ENCODE assay signal across 14 mouse cellular contexts in the genomic region with DNA sequence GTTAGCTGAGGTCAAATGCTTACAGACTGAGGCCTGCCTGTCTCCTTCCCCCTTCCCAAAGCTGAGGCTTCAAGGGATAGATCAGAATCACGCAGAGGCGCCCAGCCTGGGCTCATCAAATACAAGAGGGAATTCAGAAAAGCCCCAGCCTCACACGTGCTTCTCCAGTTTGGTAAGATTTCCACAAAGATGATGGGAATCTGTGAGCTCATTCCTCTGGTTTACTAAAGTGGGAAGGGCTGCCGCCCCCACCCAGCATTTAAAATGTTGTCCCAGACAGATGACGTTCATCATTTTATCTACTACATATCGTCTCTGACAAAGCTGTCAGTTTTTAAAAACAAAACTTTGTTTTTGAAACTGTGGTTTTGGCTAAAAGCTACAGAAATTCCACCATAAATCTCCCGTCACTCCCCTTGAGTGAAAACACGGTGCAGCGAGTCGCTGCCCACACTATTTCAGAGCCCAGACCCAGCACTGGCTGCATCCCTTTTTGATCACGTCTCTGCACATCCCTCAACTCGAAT. TPM values are rescaled to one million over a fixed set of nuclear protein-coding genes. Genes with fewer than 3 reads are reported as not detected.
DNase-seq lines count a peak whose midpoint lies in the region; ATAC-seq and TF ChIP-seq lines count a peak whose summit lies in the region.
"Had no signal": no experiment of that assay in that cellular context is flagged by ENCODE, and none has a peak within 500 bp of the region (broad histone marks: within the 10 kb centered on the region; RNA-seq: fewer than 3 reads in every experiment).

No protein-coding gene starts in this region.

- TF ChIP-seq EP300 in heart, adult 2 months (IDR thresholded peaks at IDR 0.05; ENCODE audit: insufficient read depth, low read depth, low read length), result no peak
- no peak for TF ChIP-seq EP300 in stomach, postnatal 0 days (optimal IDR thresholded peaks at IDR 0.05)

- no peak overlapping the region for H3K9ac ChIP-seq in heart, embryonic 16.5 days (ENCODE audit: low read length)
- H3K9ac ChIP-seq in heart, adult 2 months (ENCODE audit: low read depth, low read length), result no peak overlapping the region
- no peak overlapping the region for H3K9ac ChIP-seq in lung, embryonic 14.5 days
- H3K9ac ChIP-seq in intestine, embryonic 15.5 days, result no peak overlapping the region
- H3K9ac ChIP-seq in stomach, postnatal 0 days (ENCODE audit: low read length), result no peak overlapping the region
- H3K9ac ChIP-seq: forebrain, embryonic 12.5 days; hindbrain, embryonic 13.5 days had no signal

- H3K79me2 ChIP-seq in heart, adult 2 months (replicated peaks; ENCODE audit: control insufficient read depth, insufficient read depth, low read length), result no peaks in the 10 kb centered on the region

- no peak for TF ChIP-seq CTCF in heart, adult 2 months (IDR thresholded peaks at IDR 0.05)
- TF ChIP-seq CTCF in lung, embryonic 14.5 days (IDR thresholded peaks at IDR 0.05; ENCODE audit: low read depth), result no peak
- no peak for TF ChIP-seq CTCF in lung, adult 2 months (IDR thresholded peaks at IDR 0.05; ENCODE audit: insufficient read depth, low read length)
- no peak for TF ChIP-seq CTCF in stomach, postnatal 0 days (IDR thresholded peaks at IDR 0.05; ENCODE audit: low read depth)

- no peaks in the 10 kb centered on the region for H3K9me3 ChIP-seq in heart, embryonic 16.5 days (replicated peaks; ENCODE audit: control insufficient read depth, low read length)
- H3K9me3 ChIP-seq in lung, embryonic 14.5 days (ENCODE audit: low read depth, low read length), result no peaks in the 10 kb centered on the region
- no peaks in the 10 kb centered on the region for H3K9me3 ChIP-seq in intestine, embryonic 15.5 days
- no peaks in the 10 kb centered on the region for H3K9me3 ChIP-seq in stomach, postnatal 0 days (ENCODE audit: control insufficient read depth, low read length)
- H3K9me3 ChIP-seq: forebrain, embryonic 12.5 days; hindbrain, embryonic 13.5 days had no signal

- H3K27me3 ChIP-seq in heart, embryonic 16.5 days (ENCODE audit: control insufficient read depth, insufficient read depth, low read length), result no peaks in the 10 kb centered on the region
- no peaks in the 10 kb centered on the region for H3K27me3 ChIP-seq in heart, adult 2 months (ENCODE audit: control insufficient read depth, insufficient read depth, low read length)
- no peaks in the 10 kb centered on the region for H3K27me3 ChIP-seq in lung, embryonic 14.5 days (ENCODE audit: insufficient read depth, low read length)
- no peaks in the 10 kb centered on the region for H3K27me3 ChIP-seq in intestine, embryonic 15.5 days (replicated peaks)
- H3K27me3 ChIP-seq in stomach, postnatal 0 days (ENCODE audit: control insufficient read depth, insufficient read depth, low read length), result no peaks in the 10 kb centered on the region
- H3K27me3 ChIP-seq: CH12.LX; hindbrain, embryonic 13.5 days had no signal

- peak overlapping the region; percentile 4 for H3K27ac ChIP-seq in heart, embryonic 16.5 days (ENCODE audit: low read length)
- H3K27ac ChIP-seq in heart, adult 2 months, result no peak overlapping the region
- peak overlapping the region; percentile 76 for H3K27ac ChIP-seq in lung, embryonic 14.5 days (ENCODE audit: low read depth)
- no peak overlapping the region for H3K27ac ChIP-seq in intestine, embryonic 15.5 days
- H3K27ac ChIP-seq in stomach, postnatal 0 days (replicated peaks), result no peak overlapping the region
- H3K27ac ChIP-seq: forebrain, embryonic 12.5 days; hindbrain, embryonic 13.5 days had no signal

- H3K4me3 ChIP-seq in heart, embryonic 16.5 days (ENCODE audit: low read length), result no peak overlapping the region
- no peak overlapping the region for H3K4me3 ChIP-seq in heart, adult 2 months
- no peak overlapping the region for H3K4me3 ChIP-seq in lung, embryonic 14.5 days (ENCODE audit: low read depth, low read length)
- H3K4me3 ChIP-seq in lung, adult 2 months (replicated peaks; ENCODE audit: extremely low read depth, low read depth, low read length), result no peak overlapping the region
- no peak overlapping the region for H3K4me3 ChIP-seq in intestine, embryonic 15.5 days (replicated peaks)
- H3K4me3 ChIP-seq in stomach, postnatal 0 days (ENCODE audit: low read depth, low read length), result no peak overlapping the region
- H3K4me3 ChIP-seq: forebrain, embryonic 12.5 days; hindbrain, embryonic 13.5 days had no signal

- 0 out of 2 replicates have a peak, but pooled peaks have one; percentile 7 for ATAC-seq in heart, embryonic 16.5 days (replicated peaks; ENCODE audit: extremely low read depth, insufficient read depth, low FRiP score)
- ATAC-seq in lung, embryonic 14.5 days (ENCODE audit: insufficient read depth), result peak; percentile 88
- peak; percentile 39; the same call in 1 of the 2 replicates for ATAC-seq in intestine, embryonic 15.5 days
- 0 out of 2 replicates have a peak, but pooled peaks have one; percentile 42 for ATAC-seq in stomach, postnatal 0 days (ENCODE audit: low FRiP score, low TSS enrichment)

- no peak for DNase-seq in heart, adult 2 months
- peak; percentile 91 for DNase-seq in lung, embryonic 14.5 days
- DNase-seq in lung, adult 2 months, result no peak
- DNase-seq in stomach, postnatal 0 days (ENCODE audit: low spot score), result no peak
- no peak for DNase-seq in spleen, adult 12 weeks (ENCODE audit: low spot score)
- DNase-seq: layer of hippocampus, adult 9-11 months; left cerebral cortex, postnatal 4 days; right cerebral cortex, postnatal 25 days had no signal

- peaks cover 11% of the 10 kb centered on the region for H3K36me3 ChIP-seq in heart, embryonic 16.5 days (ENCODE audit: control insufficient read depth, insufficient read depth)
- peaks cover 4% of the 10 kb centered on the region; the same call in 1 of the 2 replicates for H3K36me3 ChIP-seq in heart, adult 2 months (ENCODE audit: control insufficient read depth, insufficient read depth, low read length)
- H3K36me3 ChIP-seq in lung, embryonic 14.5 days (ENCODE audit: insufficient read depth), result peaks cover 10% of the 10 kb centered on the region; the same call in 1 of the 2 replicates
- no peaks in the 10 kb centered on the region for H3K36me3 ChIP-seq in intestine, embryonic 15.5 days
- H3K36me3 ChIP-seq in stomach, postnatal 0 days (ENCODE audit: control insufficient read depth, insufficient read depth, low read length), result no peaks in the 10 kb centered on the region
- H3K36me3 ChIP-seq: forebrain, embryonic 12.5 days; hindbrain, embryonic 13.5 days had no signal

- no peak for TF ChIP-seq POLR2A in heart, adult 2 months (IDR thresholded peaks at IDR 0.05; ENCODE audit: insufficient read depth, low read depth, low read length)
- no peak for TF ChIP-seq POLR2A in lung, adult 2 months (IDR thresholded peaks at IDR 0.05; ENCODE audit: borderline replicate concordance, extremely low read depth, low read depth, low read length)

- no peak overlapping the region for H3K4me2 ChIP-seq in heart, embryonic 16.5 days (ENCODE audit: low read depth, low read length)
- H3K4me2 ChIP-seq in lung, embryonic 14.5 days, result 0 out of 2 replicates have a peak overlapping the region, but pooled peaks have one; percentile 8
- no peak overlapping the region for H3K4me2 ChIP-seq in intestine, embryonic 15.5 days (replicated peaks)
- no peak overlapping the region for H3K4me2 ChIP-seq in stomach, postnatal 0 days (replicated peaks; ENCODE audit: low read depth)
- H3K4me2 ChIP-seq: forebrain, embryonic 12.5 days; hindbrain, embryonic 13.5 days had no signal

- intact Hi-C loops in heart, adult 2 months (cut with DNase I), result loop anchor here (5.0 kb wide), 1 partner anchor 33 kb away; no protein-coding TSS in a partner anchor

- H3K4me1 ChIP-seq in heart, embryonic 16.5 days (ENCODE audit: control insufficient read depth, insufficient read depth, low read length), result peaks cover 45% of the 10 kb centered on the region
- peaks cover 2% of the 10 kb centered on the region for H3K4me1 ChIP-seq in heart, adult 2 months (ENCODE audit: control insufficient read depth, insufficient read depth, low read length)
- peaks cover 33% of the 10 kb centered on the region for H3K4me1 ChIP-seq in lung, embryonic 14.5 days (ENCODE audit: insufficient read depth)
- H3K4me1 ChIP-seq in lung, adult 2 months (ENCODE audit: control insufficient read depth, insufficient read depth, low read length), result peaks cover 5% of the 10 kb centered on the region
- H3K4me1 ChIP-seq in intestine, embryonic 15.5 days (replicated peaks), result peaks cover 15% of the 10 kb centered on the region; the same call in 1 of the 2 replicates
- H3K4me1 ChIP-seq in stomach, postnatal 0 days (replicated peaks; ENCODE audit: control insufficient read depth, insufficient read depth), result peaks cover 2% of the 10 kb centered on the region; the same call in 1 of the 2 replicates

- 47% methylated on average over 12 of the region's 12 CpGs for WGBS in heart, embryonic 16.5 days
- 74% methylated on average over 12 of the region's 12 CpGs for WGBS in heart, adult 2 months
- 19% methylated on average over 12 of the region's 12 CpGs for WGBS in lung, embryonic 14.5 days
- 63% methylated on average over 12 of the region's 12 CpGs for WGBS in lung, adult 2 months
- 48% methylated on average over 12 of the region's 12 CpGs for WGBS in intestine, embryonic 15.5 days
- WGBS in stomach, postnatal 0 days, result 35% methylated on average over 12 of the region's 12 CpGs

RNA-seq across cellular contexts. Expression of gene Pdzrn3, which starts 17.4 kb away (rescaled TPM):
- polyA plus RNA-seq in heart, embryonic 16.5 days (2015; fragmentation: Nextera tagmentation; extraction: Ambion mirVana), result 13.1 and 14.5 TPM in 2 replicates
- total RNA-seq in heart, adult 2 months (2021), result 10 to 100 TPM; 28.7 to 32.2 TPM
- polyA plus RNA-seq in heart, adult 2 months (2012; rRNA removed), result 19.3 and 21.8 TPM in 2 replicates
- 14.2 and 14.8 TPM in 2 replicates for polyA plus RNA-seq in lung, embryonic 14.5 days (2014; fragmentation: Nextera tagmentation; extraction: Ambion mirVana)
- 18.1 and 23.2 TPM in 2 replicates for polyA plus RNA-seq in lung, adult 2 months (2012; rRNA removed)
- polyA plus RNA-seq in intestine, embryonic 15.5 days (2015; fragmentation: Nextera tagmentation; extraction: Ambion mirVana), result 10.3 and 10.4 TPM in 2 replicates
- polyA plus RNA-seq in stomach, postnatal 0 days (2015; fragmentation: Nextera tagmentation; extraction: Ambion mirVana), result 5.1 and 6.1 TPM in 2 replicates
- total RNA-seq: CH12.LX; monocyte, adult 5-6 weeks had no signal

Comparison
In these comparisons a context has a peak if more than half of its experiments do, and no peak if none do; other contexts are left out.
1. H3K27ac ChIP-seq: peak in heart, embryonic 16.5 days (single experiment) and lung, embryonic 14.5 days (single experiment); none in heart, adult 2 months (single experiment), intestine, embryonic 15.5 days (single experiment) and stomach, postnatal 0 days (single experiment).
2. ATAC-seq: peak in every context shown above with its lines; median percentile 88 in lung, embryonic 14.5 days; 42 in stomach, postnatal 0 days; 39 in intestine, embryonic 15.5 days; 7 in heart, embryonic 16.5 days.